Mouse (Mus musculus) stomach, embryonic 14.5 days (tissue): ENCODE measurements around the gene Pdgfb. TPM values are rescaled to one million over a fixed set of nuclear protein-coding genes. Genes with fewer than 3 reads are reported as not detected.
A peak's percentile ranks its signal among the peaks of the same experiment; 100 is the strongest.

Experiments
- ATAC-seq: fragments of 200-750 bp; cut with Nextera tagmentation; 2 replicates; pipeline ENCODE4 v1.8.0; 2017; ENCODE audit warnings: low read depth, moderate TSS enrichment; ENCODE audit not compliant: insufficient number of reproducible peaks, insufficient read depth, low FRiP score
- H3K27ac ChIP-seq: fragments of 300-500 bp; sonication (generic); 2 replicates; pipeline ENCODE4 v1.5.1; 2014; ENCODE audit warnings: mild to moderate bottlenecking, low read length, moderate library complexity, mixed read lengths
- H3K27me3 ChIP-seq: fragments of 300-500 bp; sonication (generic); 2 replicates; pipeline ENCODE4 v1.6.1; 2014; ENCODE audit warnings: low read length, control low read depth, mixed read lengths; ENCODE audit not compliant: control insufficient read depth, insufficient read depth
- H3K36me3 ChIP-seq: fragments of 300-500 bp; sonication (generic); 2 replicates; pipeline ENCODE4 v1.6.1; 2014; ENCODE audit warnings: mild to moderate bottlenecking, control low read depth, low read length, moderate library complexity, mixed read lengths; ENCODE audit not compliant: control insufficient read depth, insufficient read depth
- H3K4me1 ChIP-seq: fragments of 300-500 bp; sonication (generic); 2 replicates; pipeline ENCODE4 v1.6.1; 2014; ENCODE audit warnings: low read length, control low read depth, mixed read lengths; ENCODE audit not compliant: control insufficient read depth, insufficient read depth
- H3K4me2 ChIP-seq: fragments of 300-500 bp; sonication (generic); replicated peaks from 2 replicates; pipeline ENCODE4 v1.6.1; 2014; ENCODE audit warnings: low read depth, low read length, control low read depth
- H3K4me3 ChIP-seq: fragments of 300-500 bp; sonication (generic); 2 replicates; pipeline ENCODE4 v1.5.1; 2014; ENCODE audit warnings: low read depth, low read length, control low read depth
- H3K9ac ChIP-seq: fragments of 300-500 bp; sonication (generic); replicated peaks from 2 replicates; pipeline ENCODE4 v1.6.1; 2014; ENCODE audit warnings: low read depth, mild to moderate bottlenecking, control low read depth, low read length, moderate library complexity, mixed read lengths
- H3K9me3 ChIP-seq: fragments of 300-500 bp; sonication (generic); 2 replicates; pipeline ENCODE4 v1.6.1; 2016; ENCODE audit warnings: low read depth, low read length, control low read depth; ENCODE audit not compliant: control insufficient read depth
- WGBS: fragments of 180-500 bp; shearing (Covaris S2); extraction: QIAGEN DNeasy Blood & Tissue Kit; methylation state at CpG from one replicate; pipeline ENCODE4 v1.1.7; 2014; 5-methylcytosine and 5-hydroxymethylcytosine counted together
- polyA plus RNA-seq: library from polyadenylated mRNA; unstranded; fragments of >200 nt; fragmentation: Nextera tagmentation; extraction: Ambion mirVana; gene quantifications from 2 replicates; pipeline ENCODE4 v1.2.1, GENCODE M21; 2014

Gene Pdgfb
- polyA plus RNA-seq, 1 experiment from 2014 or later: 5.0 TPM

GRCm38 (mm10) chr15:80009421-80010181 lies 5.2 kb downstream of the Pdgfb start:
- H3K4me1 ChIP-seq: peaks cover 19% of the 10 kb centered on the region
- peaks cover 11% of the 10 kb centered on the region; the same call in 1 of the 2 replicates for H3K27me3 ChIP-seq
- no peak overlapping the region for H3K9ac ChIP-seq
- no peak overlapping the region for H3K27ac ChIP-seq
- no peak overlapping the region for H3K4me3 ChIP-seq
- WGBS: 40% methylated on average over 12 of the region's 12 CpGs
- no peak overlapping the region for H3K4me2 ChIP-seq
- ATAC-seq: no peak
- no peaks in the 10 kb centered on the region for H3K9me3 ChIP-seq
- H3K36me3 ChIP-seq: no peaks in the 10 kb centered on the region

GRCm38 (mm10) chr15:80008461-80008860 lies 6.3 kb downstream of the Pdgfb start:
- H3K27me3 ChIP-seq: peaks cover 4% of the 10 kb centered on the region; the same call in 1 of the 2 replicates
- H3K9me3 ChIP-seq: no peaks in the 10 kb centered on the region
- H3K27ac ChIP-seq: no peak overlapping the region
- no peak for ATAC-seq
- H3K9ac ChIP-seq: no peak overlapping the region
- H3K4me3 ChIP-seq: no peak overlapping the region
- 83% methylated on average over 6 of the region's 6 CpGs for WGBS
- H3K36me3 ChIP-seq: no peaks in the 10 kb centered on the region
- H3K4me1 ChIP-seq: peaks cover 9% of the 10 kb centered on the region
- no peak overlapping the region for H3K4me2 ChIP-seq

GRCm38 (mm10) chr15:80006156-80006555 lies 8.6 kb downstream of the Pdgfb start:
- ATAC-seq: no peak
- Histone ChIP-seq H3K9me3 (no peaks in the 10 kb centered on the region), H3K36me3 (no peaks in the 10 kb centered on the region), H3K4me3 (no peak overlapping the region), H3K4me2 (no peak overlapping the region), H3K4me1 (no peaks in the 10 kb centered on the region), H3K27ac (peak overlapping the region; percentile 10; the same call in 1 of the 2 replicates), H3K27me3 (no peaks in the 10 kb centered on the region), H3K9ac (no peak overlapping the region)
- WGBS: 67% methylated on average over 7 of the region's 7 CpGs

GRCm38 (mm10) chr15:80005436-80005835 lies 9.3 kb downstream of the Pdgfb start:
- Histone ChIP-seq H3K9me3 (no peaks in the 10 kb centered on the region), H3K36me3 (no peaks in the 10 kb centered on the region), H3K9ac (no peak overlapping the region), H3K27me3 (no peaks in the 10 kb centered on the region), H3K4me2 (no peak overlapping the region), H3K4me1 (no peaks in the 10 kb centered on the region), H3K4me3 (no peak overlapping the region), H3K27ac (peak overlapping the region; percentile 34; the same call in 1 of the 2 replicates)
- no peak for ATAC-seq
- WGBS: 68% methylated on average over 10 of the region's 10 CpGs

- Histone ChIP-seq H3K9ac (no peak overlapping the region), H3K27ac (peak overlapping the region; percentile 34; the same call in 1 of the 2 replicates), H3K4me1 (no peaks in the 10 kb centered on the region), H3K36me3 (no peaks in the 10 kb centered on the region), H3K9me3 (no peaks in the 10 kb centered on the region), H3K4me2 (no peak overlapping the region), H3K27me3 (no peaks in the 10 kb centered on the region), H3K4me3 (no peak overlapping the region)
- ATAC-seq: 0 out of 2 replicates have a peak, but pooled peaks have one; percentile 20
- 42% methylated on average over 14 of the region's 14 CpGs for WGBS
Measured at GRCm38 (mm10) chr15:80004644-80005340, 10.0 kb downstream of the Pdgfb start.

GRCm38 (mm10) chr15:80003581-80003980 lies 11.2 kb downstream of the Pdgfb start:
- no peaks in the 10 kb centered on the region for H3K9me3 ChIP-seq
- no peaks in the 10 kb centered on the region for H3K36me3 ChIP-seq
- H3K4me1 ChIP-seq: no peaks in the 10 kb centered on the region
- H3K27me3 ChIP-seq: no peaks in the 10 kb centered on the region
- ATAC-seq: no peak
- WGBS: 55% methylated on average over 2 of the region's 2 CpGs
- no peak overlapping the region for H3K9ac ChIP-seq
- H3K27ac ChIP-seq: no peak overlapping the region
- no peak overlapping the region for H3K4me2 ChIP-seq
- no peak overlapping the region for H3K4me3 ChIP-seq

- ATAC-seq: no peak
- Histone ChIP-seq H3K27ac (no peak overlapping the region), H3K9ac (no peak overlapping the region), H3K9me3 (no peaks in the 10 kb centered on the region), H3K36me3 (no peaks in the 10 kb centered on the region), H3K4me1 (no peaks in the 10 kb centered on the region), H3K4me3 (no peak overlapping the region), H3K4me2 (no peak overlapping the region), H3K27me3 (no peaks in the 10 kb centered on the region)
- WGBS: 89% methylated on average over 23 of the region's 23 CpGs
Measured at GRCm38 (mm10) chr15:80001601-80002000, 13.2 kb downstream of the Pdgfb start.

- WGBS: 36% methylated on average over 8 of the region's 8 CpGs
- Histone ChIP-seq H3K27me3 (no peaks in the 10 kb centered on the region), H3K4me1 (no peaks in the 10 kb centered on the region), H3K36me3 (no peaks in the 10 kb centered on the region), H3K9ac (no peak overlapping the region), H3K4me2 (no peak overlapping the region), H3K9me3 (no peaks in the 10 kb centered on the region), H3K27ac (no peak overlapping the region), H3K4me3 (no peak overlapping the region)
- ATAC-seq: no peak
Measured at GRCm38 (mm10) chr15:80000694-80001093, 14.1 kb downstream of the Pdgfb start.
